Mouse (Mus musculus) cortical plate, adult 2 months (tissue): ENCODE measurements around the gene Tigit. TPM values are rescaled to one million over a fixed set of nuclear protein-coding genes. Genes with fewer than 3 reads are reported as not detected.

Experiments
- H3K27ac ChIP-seq: fragments of 200-500 bp; 2 replicates; pipeline ENCODE4 v1.5.1; 2012; ENCODE audit warnings: low read length, control low read depth, inconsistent platforms; ENCODE audit not compliant: insufficient read depth
- H3K4me1 ChIP-seq: fragments of 200-500 bp; 2 replicates; pipeline ENCODE4 v1.6.1; 2011; ENCODE audit warnings: low read length; ENCODE audit not compliant: control insufficient read depth, insufficient read depth
- H3K4me3 ChIP-seq: fragments of 200-500 bp; 2 replicates; pipeline ENCODE4 v1.5.1; 2011; ENCODE audit warnings: mild to moderate bottlenecking, low read length, control low read depth; ENCODE audit not compliant: insufficient read depth
- CTCF ChIP-seq: fragments of 200-500 bp; IDR thresholded peaks from 2 replicates; pipeline ENCODE4 v1.5.1; 2011; ENCODE audit warnings: mild to moderate bottlenecking, control low read depth, low read length; ENCODE audit not compliant: insufficient read depth; ENCODE audit errors: extremely low read depth
- POLR2A ChIP-seq: fragments of 200-500 bp; IDR thresholded peaks from 2 replicates; pipeline ENCODE4 v1.6.1; 2011; ENCODE audit warnings: mild to moderate bottlenecking, low read length, control low read depth; ENCODE audit not compliant: insufficient read depth; ENCODE audit errors: extremely low read depth
- polyA plus RNA-seq: library from polyadenylated mRNA; depleted of rRNA; stranded (reverse); fragments of >200 nt; gene quantifications from 2 replicates; pipeline ENCODE4 v1.2.3, GENCODE M21; 2012; rRNA removed

Tigit gene
- polyA plus RNA-seq, 1 experiment: not detected

DNA sequence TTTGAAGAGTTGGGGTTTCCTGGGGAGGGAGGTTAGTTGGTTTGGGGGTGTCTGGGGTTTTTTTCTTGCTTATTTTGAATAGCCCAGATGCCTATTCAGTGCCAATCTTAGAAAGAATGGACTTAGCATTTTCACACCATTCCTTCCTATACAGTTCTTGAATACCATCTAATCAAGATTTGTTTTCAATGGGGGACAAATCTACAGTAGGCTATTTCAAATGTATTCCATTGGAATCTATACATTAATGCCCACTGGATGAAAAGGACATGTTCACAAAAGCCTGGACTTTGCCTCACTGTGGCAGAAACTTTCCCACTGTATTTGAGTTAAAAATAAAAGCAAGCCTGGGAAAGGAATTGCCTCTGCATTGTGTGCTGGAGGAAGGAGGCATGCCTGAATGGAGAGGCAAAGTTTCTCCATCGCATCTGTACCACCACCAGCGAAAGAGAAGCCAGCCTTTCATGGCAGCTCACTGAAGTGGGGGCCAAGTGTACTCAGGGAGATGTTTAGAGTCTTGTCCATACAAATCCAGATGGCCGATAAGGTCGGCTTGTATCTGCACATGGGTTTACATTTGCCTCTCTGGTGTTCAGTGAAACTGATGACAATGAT is 59.4 kb downstream of the Tigit start:
- Histone ChIP-seq H3K4me1 (no peaks in the 10 kb centered on the region), H3K4me3 (no peak overlapping the region), H3K27ac (no peak overlapping the region)
- TF ChIP-seq CTCF (no peak), POLR2A (no peak)

DNA sequence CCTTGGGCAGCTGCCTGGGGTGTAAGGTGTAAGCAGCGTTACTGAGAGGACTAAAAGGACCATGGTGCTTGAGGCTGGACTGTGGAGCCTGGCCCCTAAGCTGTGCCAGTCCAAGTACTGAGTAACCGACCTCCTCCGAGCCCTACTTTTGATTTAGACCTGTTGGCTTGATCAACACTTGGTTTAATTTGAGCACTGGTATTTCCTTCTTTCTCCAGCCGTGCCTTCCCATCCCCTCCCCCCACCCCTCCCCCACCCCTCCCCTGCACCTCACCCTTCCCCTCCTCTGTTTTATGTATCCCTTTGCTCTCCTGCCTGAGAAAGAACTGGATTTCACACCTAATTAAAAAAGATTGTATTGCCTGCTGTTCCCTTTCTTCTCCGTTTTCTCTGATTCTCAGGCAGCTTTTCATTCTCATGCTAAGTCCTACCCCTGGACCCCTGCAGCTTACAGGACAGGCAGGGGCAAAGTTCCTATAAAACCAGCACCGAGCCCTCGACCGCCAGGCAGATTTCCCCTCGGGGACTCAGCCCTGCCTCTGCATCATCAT is 60.3 kb downstream of the Tigit start:
- Histone ChIP-seq H3K27ac (no peak overlapping the region), H3K4me3 (no peak overlapping the region), H3K4me1 (no peaks in the 10 kb centered on the region)
- TF ChIP-seq CTCF (no peak), POLR2A (no peak)

DNA sequence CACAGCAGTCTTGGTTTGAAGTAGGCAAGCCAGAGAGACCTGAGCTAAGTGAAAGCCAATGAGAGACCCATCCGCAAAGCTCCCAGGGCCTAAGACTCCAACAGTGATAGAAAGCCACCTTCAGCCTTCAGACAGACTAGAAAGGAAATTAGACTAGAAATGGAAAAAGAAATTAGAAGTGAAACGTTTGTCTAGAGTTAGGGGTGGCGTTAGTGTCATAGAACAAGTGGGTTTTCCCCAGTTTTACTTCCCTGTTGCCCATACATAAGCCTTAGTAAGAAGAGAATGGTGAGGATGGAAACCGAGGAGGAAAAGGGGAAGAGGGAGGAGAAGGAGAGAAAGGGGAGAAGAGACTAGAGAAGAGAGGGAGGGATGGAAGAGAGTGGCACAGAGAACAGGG is 61.4 kb downstream of the Tigit start:
- Histone ChIP-seq H3K27ac (no peak overlapping the region), H3K4me3 (no peak overlapping the region), H3K4me1 (peaks cover 1% of the 10 kb centered on the region)
- TF ChIP-seq CTCF (no peak), POLR2A (no peak)

- Histone ChIP-seq H3K27ac (no peak overlapping the region), H3K4me1 (peaks cover 2% of the 10 kb centered on the region), H3K4me3 (no peak overlapping the region)
- TF ChIP-seq CTCF: no peak
Observed at GRCm38 (mm10) chr16:43599707-43600106, 64.2 kb downstream of the Tigit start.

Other genes starting within 250 kb of the Tigit start
- gene Drd3, start 89.9 kb upstream of the Tigit start, polyA plus RNA-seq: 0.17 and 0.25 TPM in 2 replicates
- gene Ccdc191, start 225.7 kb upstream of the Tigit start, polyA plus RNA-seq: 5.2 and 6.5 TPM in 2 replicates